Mouse (Mus musculus) intestine, embryonic 14.5 days (tissue): ENCODE data around the gene Sgsm2. TPM values are rescaled to one million over a fixed set of nuclear protein-coding genes. Genes with fewer than 3 reads are reported as not detected.
A peak's percentile ranks its signal among the peaks of the same experiment; 100 is the strongest.

Source experiments
- ATAC-seq: fragments of 200-750 bp; cut with Nextera tagmentation; replicated peaks from 2 replicates; pipeline ENCODE4 v1.8.0; 2017; ENCODE audit warnings: low read depth, moderate number of reproducible peaks, moderate TSS enrichment, moderate library complexity; ENCODE audit not compliant: low FRiP score, low TSS enrichment
- DNase-seq: peaks from one replicate; pipeline ENCODE4 v3.0.0-alpha.2; 2018; ENCODE audit warnings: low spot score
- H3K27ac ChIP-seq: fragments of 300-500 bp; sonication (generic); 2 replicates; pipeline ENCODE4 v1.5.1; 2014; ENCODE audit warnings: low read depth, mild to moderate bottlenecking, control low read depth
- H3K27me3 ChIP-seq: fragments of 300-500 bp; sonication (generic); replicated peaks from 2 replicates; pipeline ENCODE4 v1.6.1; 2014; ENCODE audit warnings: low read length, control low read depth; ENCODE audit not compliant: control insufficient read depth, insufficient read depth
- H3K36me3 ChIP-seq: fragments of 300-500 bp; sonication (generic); 2 replicates; pipeline ENCODE4 v1.6.1; 2014; ENCODE audit warnings: low read length, control low read depth; ENCODE audit not compliant: control insufficient read depth, insufficient read depth
- H3K4me1 ChIP-seq: fragments of 300-500 bp; sonication (generic); replicated peaks from 2 replicates; pipeline ENCODE4 v1.6.1; 2014; ENCODE audit warnings: low read length, control low read depth, mixed read lengths; ENCODE audit not compliant: control insufficient read depth, insufficient read depth
- H3K4me2 ChIP-seq: fragments of 300-500 bp; sonication (generic); 2 replicates; pipeline ENCODE4 v1.6.1; 2014; ENCODE audit warnings: low read length
- H3K4me3 ChIP-seq: fragments of 300-500 bp; sonication (generic); 2 replicates; pipeline ENCODE4 v1.5.1; 2014; ENCODE audit warnings: low read depth, low read length, control low read depth, mixed read lengths
- H3K9ac ChIP-seq: fragments of 300-500 bp; sonication (generic); 2 replicates; pipeline ENCODE4 v1.6.1; 2014; ENCODE audit warnings: mild to moderate bottlenecking, low read length
- H3K9me3 ChIP-seq: fragments of 300-500 bp; sonication (generic); 2 replicates; pipeline ENCODE4 v1.6.1; 2016; ENCODE audit warnings: low read length, control low read depth; ENCODE audit not compliant: control insufficient read depth
- WGBS: fragments of 180-500 bp; shearing (Covaris S2); extraction: QIAGEN DNeasy Blood & Tissue Kit; methylation state at CpG from one replicate; pipeline ENCODE4 v1.1.7; 2014; 5-methylcytosine and 5-hydroxymethylcytosine counted together
- polyA plus RNA-seq: library from polyadenylated mRNA; unstranded; fragments of >200 nt; fragmentation: Nextera tagmentation; extraction: Ambion mirVana; gene quantifications from 2 replicates; pipeline ENCODE4 v1.2.1, GENCODE M21; 2014

Gene Sgsm2
- polyA plus RNA-seq, 1 experiment from 2014 or later: 6.2 TPM

GRCm38 (mm10) chr11:74842045-74842444 lies 54.8 kb downstream of the Sgsm2 start:
- Histone ChIP-seq H3K36me3 (peaks cover 16% of the 10 kb centered on the region), H3K4me2 (no peak overlapping the region), H3K9ac (no peak overlapping the region), H3K9me3 (0 out of 2 replicates have a peak, but pooled peaks cover 4% of the 10 kb centered on the region), H3K4me1 (peaks cover 12% of the 10 kb centered on the region), H3K27me3 (no peaks in the 10 kb centered on the region), H3K4me3 (no peak overlapping the region), H3K27ac (no peak overlapping the region)
- 79% methylated on average over 13 of the region's 13 CpGs for WGBS
- ATAC-seq (no peak), DNase-seq (no peak)

- Histone ChIP-seq H3K27me3 (no peaks in the 10 kb centered on the region), H3K4me3 (no peak overlapping the region), H3K36me3 (peaks cover 16% of the 10 kb centered on the region), H3K4me2 (no peak overlapping the region), H3K9ac (no peak overlapping the region), H3K27ac (no peak overlapping the region), H3K9me3 (0 out of 2 replicates have a peak, but pooled peaks cover 4% of the 10 kb centered on the region), H3K4me1 (peaks cover 12% of the 10 kb centered on the region)
- WGBS: 87% methylated on average over 9 of the region's 9 CpGs
- no peak for DNase-seq
- no peak for ATAC-seq
These were observed 55.5 kb downstream of the Sgsm2 start for GRCm38 (mm10) chr11:74841366-74841765.

GRCm38 (mm10) chr11:74840739-74841138 lies 56.1 kb downstream of the Sgsm2 start:
- Histone ChIP-seq H3K27ac (no peak overlapping the region), H3K9me3 (0 out of 2 replicates have a peak, but pooled peaks cover 3% of the 10 kb centered on the region), H3K4me3 (no peak overlapping the region), H3K9ac (no peak overlapping the region), H3K27me3 (no peaks in the 10 kb centered on the region), H3K36me3 (peaks cover 16% of the 10 kb centered on the region), H3K4me1 (peaks cover 12% of the 10 kb centered on the region), H3K4me2 (no peak overlapping the region)
- 86% methylated on average over 8 of the region's 8 CpGs for whole genome bisulfite sequencing
- DNase-seq (no peak), ATAC-seq (no peak)

GRCm38 (mm10) chr11:74839860-74840715 lies 56.8 kb downstream of the Sgsm2 start:
- peaks cover 12% of the 10 kb centered on the region for H3K4me1 ChIP-seq
- H3K9ac ChIP-seq: no peak overlapping the region
- ATAC-seq: no peak
- H3K27me3 ChIP-seq: no peaks in the 10 kb centered on the region
- H3K36me3 ChIP-seq: peaks cover 16% of the 10 kb centered on the region
- H3K27ac ChIP-seq: no peak overlapping the region
- no peak overlapping the region for H3K4me3 ChIP-seq
- H3K9me3 ChIP-seq: no peaks in the 10 kb centered on the region
- H3K4me2 ChIP-seq: no peak overlapping the region
- DNase-seq: no peak
- WGBS: 94% methylated on average over 19 of the region's 19 CpGs

GRCm38 (mm10) chr11:74838971-74839370 lies 57.9 kb downstream of the Sgsm2 start:
- Histone ChIP-seq H3K4me3 (peak overlapping the region; percentile 54), H3K4me2 (peak overlapping the region; percentile 93), H3K27me3 (no peaks in the 10 kb centered on the region), H3K36me3 (peaks cover 10% of the 10 kb centered on the region), H3K4me1 (peaks cover 12% of the 10 kb centered on the region), H3K9me3 (no peaks in the 10 kb centered on the region), H3K27ac (peak overlapping the region; percentile 94), H3K9ac (0 out of 2 replicates have a peak overlapping the region, but pooled peaks have one; percentile 51)
- 36% methylated on average over 6 of the region's 6 CpGs for WGBS
- ATAC-seq (no peak), DNase-seq (no peak)

- DNase-seq (peak; percentile 95), ATAC-seq (peak; percentile 74)
- Histone ChIP-seq H3K4me2 (peak overlapping the region; percentile 93), H3K4me3 (peak overlapping the region; percentile 54), H3K27ac (peak overlapping the region; percentile 94), H3K9me3 (no peaks in the 10 kb centered on the region), H3K36me3 (peaks cover 10% of the 10 kb centered on the region), H3K27me3 (no peaks in the 10 kb centered on the region), H3K9ac (peak overlapping the region; percentile 51), H3K4me1 (peaks cover 16% of the 10 kb centered on the region)
- under 1% methylated on average over 34 of the region's 35 CpGs for WGBS
These were observed 58.4 kb downstream of the Sgsm2 start for GRCm38 (mm10) chr11:74838441-74838840.

- peaks cover 22% of the 10 kb centered on the region for H3K4me1 ChIP-seq
- ATAC-seq: peak; percentile 77
- H3K36me3 ChIP-seq: peaks cover 8% of the 10 kb centered on the region
- H3K4me3 ChIP-seq: peak overlapping the region; percentile 54
- H3K9ac ChIP-seq: peak overlapping the region; percentile 51
- no peaks in the 10 kb centered on the region for H3K27me3 ChIP-seq
- H3K27ac ChIP-seq: peak overlapping the region; percentile 94
- WGBS: under 1% methylated on average over 51 of the region's 54 CpGs
- DNase-seq: peak; percentile 95
- H3K9me3 ChIP-seq: no peaks in the 10 kb centered on the region
- H3K4me2 ChIP-seq: peak overlapping the region; percentile 93
These were observed 59.0 kb downstream of the Sgsm2 start for GRCm38 (mm10) chr11:74837694-74838431.

- 47% methylated on average over 16 of the region's 16 CpGs for WGBS
- ATAC-seq: no peak; the same call in 1 of the 2 replicates
- peaks cover 23% of the 10 kb centered on the region for H3K4me1 ChIP-seq
These were observed 59.7 kb downstream of the Sgsm2 start for GRCm38 (mm10) chr11:74837056-74837693.

More at GRCm38 (mm10) chr11:74837056-74837693, 59.7 kb downstream of the Sgsm2 start:
- H3K36me3 ChIP-seq: peaks cover 2% of the 10 kb centered on the region; the same call in 1 of the 2 replicates
- H3K4me2 ChIP-seq: peak overlapping the region; percentile 93
- DNase-seq: no peak
- H3K27me3 ChIP-seq: no peaks in the 10 kb centered on the region
- peak overlapping the region; percentile 54 for H3K4me3 ChIP-seq
- H3K9ac ChIP-seq: 0 out of 2 replicates have a peak overlapping the region, but pooled peaks have one; percentile 17
- peak overlapping the region; percentile 94 for H3K27ac ChIP-seq
- no peaks in the 10 kb centered on the region for H3K9me3 ChIP-seq
